Mouse (Mus musculus): ENCODE results near the gene Wnt3. TPM values are rescaled to one million over a fixed set of nuclear protein-coding genes. Genes with fewer than 3 reads are reported as not detected.

Wnt3 gene
- polyA plus RNA-seq, 1 experiment from 2014 or later, result 9.8 TPM

DNA sequence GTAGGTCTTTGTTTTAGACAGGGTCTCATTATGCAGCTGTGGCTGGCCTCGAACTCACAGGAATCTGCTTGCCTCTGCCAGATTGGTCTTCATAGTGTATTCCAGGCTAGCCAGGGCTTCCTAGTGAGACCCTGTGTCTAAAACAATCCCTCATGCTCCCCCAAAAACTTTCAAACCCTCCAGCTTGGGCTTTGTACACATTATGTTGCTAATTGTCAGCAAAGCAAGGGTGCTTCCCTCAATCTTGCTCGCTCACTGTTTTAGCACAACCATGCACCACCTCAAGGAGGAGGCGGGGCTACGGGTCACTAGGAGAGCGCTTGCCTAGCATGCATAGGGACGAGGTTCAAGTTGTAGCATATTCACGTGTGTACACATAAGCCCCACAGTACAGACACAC is 54.9 kb downstream of the Wnt3 start:
- 79% methylated on average over 7 of the region's 7 CpGs for WGBS
- no peak overlapping the region for H3K4me2 ChIP-seq

DNA sequence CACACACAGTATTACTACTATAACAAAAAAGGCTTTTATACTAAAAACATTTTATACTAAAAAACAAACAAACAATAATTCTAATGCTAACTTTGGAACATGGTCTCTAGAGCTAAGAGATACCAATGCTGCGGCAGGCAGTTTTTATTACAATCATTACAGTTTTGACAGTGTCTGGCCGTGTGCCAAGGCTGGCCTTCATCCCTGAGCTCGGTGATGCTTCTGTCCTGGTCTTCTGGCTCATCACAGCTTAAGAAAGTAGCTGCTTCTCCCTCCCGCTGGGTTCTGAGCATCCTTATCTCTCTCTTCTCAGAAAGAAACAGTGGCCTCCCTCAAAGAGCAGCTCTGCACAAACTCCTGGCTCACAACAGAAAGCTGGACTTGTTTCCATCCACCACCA is 56.0 kb downstream of the Wnt3 start:
- ATAC-seq (ENCODE audit: low FRiP score), result no peak
- H3K4me1 ChIP-seq (replicated peaks), result no peaks in the 10 kb centered on the region
- no peaks in the 10 kb centered on the region for H3K9me3 ChIP-seq
- H3K27me3 ChIP-seq, result no peaks in the 10 kb centered on the region
- no peak overlapping the region for H3K27ac ChIP-seq
- no peak overlapping the region for H3K4me2 ChIP-seq
- peaks cover 31% of the 10 kb centered on the region for H3K36me3 ChIP-seq
- no peak overlapping the region for H3K4me3 ChIP-seq
- no peak overlapping the region for H3K9ac ChIP-seq
- 74% methylated on average over 4 of the region's 4 CpGs for WGBS

More for the DNA sequence above, 54.9 kb downstream of the Wnt3 start:
- Histone ChIP-seq H3K36me3 (peaks cover 37% of the 10 kb centered on the region), H3K9me3 (no peaks in the 10 kb centered on the region), H3K4me3 (no peak overlapping the region), H3K27ac (no peak overlapping the region), H3K27me3 (no peaks in the 10 kb centered on the region), H3K9ac (no peak overlapping the region), H3K4me1 (replicated peaks) (no peaks in the 10 kb centered on the region)
- no peak for ATAC-seq (ENCODE audit: low FRiP score)

DNA sequence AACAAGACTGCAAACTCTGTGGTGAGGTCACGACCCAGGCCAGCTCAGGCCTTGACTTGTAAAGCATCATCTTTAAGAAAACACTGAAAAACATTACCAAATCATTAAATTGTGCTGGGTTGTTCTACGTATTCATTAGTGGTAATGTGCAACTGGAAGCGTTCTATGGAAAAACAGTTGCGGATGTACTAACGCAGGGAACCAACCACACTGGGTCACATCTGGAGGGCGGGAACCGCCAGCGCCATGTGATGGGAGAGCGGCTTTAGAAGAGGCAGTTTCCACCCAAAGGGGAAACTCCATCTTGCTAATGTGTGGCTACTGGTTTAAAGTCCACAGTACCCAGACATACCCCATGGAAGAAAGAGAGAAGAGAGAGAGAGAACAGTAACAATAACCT is 56.5 kb downstream of the Wnt3 start:
- WGBS, result 93% methylated on average over 9 of the region's 9 CpGs
- Histone ChIP-seq H3K9me3 (no peaks in the 10 kb centered on the region), H3K27ac (no peak overlapping the region), H3K36me3 (peaks cover 26% of the 10 kb centered on the region), H3K4me2 (no peak overlapping the region), H3K4me1 (replicated peaks) (no peaks in the 10 kb centered on the region), H3K4me3 (no peak overlapping the region), H3K9ac (no peak overlapping the region), H3K27me3 (no peaks in the 10 kb centered on the region)
- no peak for ATAC-seq (ENCODE audit: low FRiP score)

GRCm38 (mm10) chr11:103831766-103832165 is 57.8 kb downstream of the Wnt3 start:
- ATAC-seq (ENCODE audit: low FRiP score), result no peak

GRCm38 (mm10) chr11:103832331-103832730 is 58.4 kb downstream of the Wnt3 start:
- Histone ChIP-seq H3K4me1 (replicated peaks) (no peaks in the 10 kb centered on the region), H3K27me3 (no peaks in the 10 kb centered on the region), H3K9me3 (no peaks in the 10 kb centered on the region), H3K4me2 (no peak overlapping the region), H3K9ac (no peak overlapping the region), H3K27ac (no peak overlapping the region), H3K36me3 (peaks cover 22% of the 10 kb centered on the region), H3K4me3 (no peak overlapping the region)
- 85% methylated on average over 4 of the region's 4 CpGs for WGBS
- ATAC-seq (ENCODE audit: low FRiP score), result no peak

More at GRCm38 (mm10) chr11:103831766-103832165, 57.8 kb downstream of the Wnt3 start:
- no peaks in the 10 kb centered on the region for H3K4me1 ChIP-seq (replicated peaks)
- WGBS, result 84% methylated on average over 3 of the region's 3 CpGs
- H3K4me3 ChIP-seq, result no peak overlapping the region
- peaks cover 25% of the 10 kb centered on the region for H3K36me3 ChIP-seq
- H3K9me3 ChIP-seq, result no peaks in the 10 kb centered on the region
- H3K9ac ChIP-seq, result no peak overlapping the region
- H3K27me3 ChIP-seq, result no peaks in the 10 kb centered on the region
- H3K27ac ChIP-seq, result no peak overlapping the region
- H3K4me2 ChIP-seq, result no peak overlapping the region

DNA sequence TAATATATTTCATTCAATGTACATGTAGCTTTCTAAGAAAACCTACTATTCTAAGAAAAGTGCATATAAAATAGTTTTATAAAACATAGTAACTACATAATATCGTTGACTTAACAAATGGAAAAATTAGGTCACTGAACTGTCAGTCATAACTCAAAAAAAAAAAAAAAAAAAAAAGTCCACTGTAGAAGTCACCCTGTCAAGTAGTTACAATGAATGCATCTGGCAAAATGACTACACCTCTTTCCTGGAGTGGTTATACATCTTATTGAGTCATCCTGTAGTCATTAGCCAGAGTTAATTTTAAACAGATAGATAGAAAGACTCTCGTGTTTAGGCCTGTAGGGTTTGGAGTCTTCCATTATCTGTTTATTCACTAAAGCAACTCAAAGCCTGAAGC is 65.0 kb downstream of the Wnt3 start:
- WGBS, result 76% methylated on average over 2 of the region's 2 CpGs
- H3K4me2 ChIP-seq, result no peak overlapping the region
- H3K4me3 ChIP-seq, result no peak overlapping the region
- H3K4me1 ChIP-seq (replicated peaks), result peaks cover 20% of the 10 kb centered on the region
- no peak overlapping the region for H3K9ac ChIP-seq
- H3K27ac ChIP-seq, result no peak overlapping the region
- no peak for ATAC-seq (ENCODE audit: low FRiP score)
- H3K9me3 ChIP-seq, result no peaks in the 10 kb centered on the region
- H3K36me3 ChIP-seq, result peaks cover 20% of the 10 kb centered on the region
- H3K27me3 ChIP-seq, result no peaks in the 10 kb centered on the region

DNA sequence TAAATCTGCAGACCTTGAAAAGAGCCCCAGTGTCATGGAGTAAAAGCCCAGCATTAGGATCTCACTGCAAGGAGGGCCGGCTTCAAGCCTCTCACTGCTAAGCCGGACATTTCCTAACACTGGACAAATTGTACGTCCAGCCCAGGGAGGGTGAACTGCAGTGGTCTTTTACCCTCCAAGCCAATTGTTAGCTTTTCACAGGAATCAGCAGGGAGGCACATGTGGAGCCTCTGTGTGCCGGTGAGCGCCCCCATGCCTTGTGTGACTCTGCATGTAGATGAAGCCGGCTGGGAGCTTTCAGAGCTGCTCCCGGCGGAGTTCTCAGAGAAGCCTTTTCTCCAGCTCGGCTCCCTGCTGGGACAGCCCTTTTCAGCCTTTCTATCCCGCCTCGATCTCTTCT is 66.9 kb downstream of the Wnt3 start:
- Histone ChIP-seq H3K9ac (peak overlapping the region; percentile 9; the same call in 1 of the 2 replicates), H3K4me3 (no peak overlapping the region)
- 2% methylated on average over 11 of the region's 11 CpGs for WGBS

DNA sequence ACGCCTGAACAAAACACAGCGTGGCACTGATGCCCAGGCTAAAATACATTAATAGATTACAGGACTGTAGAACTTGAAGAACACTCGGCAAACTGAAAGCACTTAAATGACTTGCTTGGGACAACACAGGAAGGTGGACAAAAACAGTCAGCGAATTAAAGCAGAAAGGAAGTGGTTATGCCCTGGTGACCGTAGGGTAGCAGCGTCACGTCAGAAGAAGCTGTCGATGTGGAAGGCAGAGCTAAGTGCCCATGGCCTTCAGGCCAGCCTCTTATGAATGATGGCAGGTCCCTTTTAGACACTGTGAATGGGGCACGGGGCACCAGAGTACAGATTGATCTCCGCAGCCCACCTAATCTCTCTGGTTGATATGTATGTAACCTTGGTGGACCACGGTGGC is 74.3 kb downstream of the Wnt3 start:
- Histone ChIP-seq H3K9ac (no peak overlapping the region), H3K27me3 (no peaks in the 10 kb centered on the region), H3K4me2 (no peak overlapping the region), H3K36me3 (peaks cover 29% of the 10 kb centered on the region), H3K4me3 (no peak overlapping the region), H3K9me3 (no peaks in the 10 kb centered on the region), H3K27ac (no peak overlapping the region), H3K4me1 (replicated peaks) (peaks cover 9% of the 10 kb centered on the region)
- no peak for ATAC-seq (ENCODE audit: low FRiP score)
- 93% methylated on average over 11 of the region's 11 CpGs for WGBS

More for the DNA sequence above, 66.9 kb downstream of the Wnt3 start:
- peaks cover 25% of the 10 kb centered on the region for H3K36me3 ChIP-seq
- peak; percentile 68 for ATAC-seq (ENCODE audit: low FRiP score)
- H3K27ac ChIP-seq, result peak overlapping the region; percentile 70
- H3K4me2 ChIP-seq, result peak overlapping the region; percentile 42
- H3K27me3 ChIP-seq, result no peaks in the 10 kb centered on the region
- no peaks in the 10 kb centered on the region for H3K9me3 ChIP-seq
- H3K4me1 ChIP-seq (replicated peaks), result peaks cover 20% of the 10 kb centered on the region

GRCm38 (mm10) chr11:103852590-103853283 is 78.8 kb downstream of the Wnt3 start:
- peaks cover 21% of the 10 kb centered on the region for H3K36me3 ChIP-seq
- no peak overlapping the region for H3K4me3 ChIP-seq
- no peak overlapping the region for H3K27ac ChIP-seq
- no peak for ATAC-seq (ENCODE audit: low FRiP score)
- no peaks in the 10 kb centered on the region for H3K27me3 ChIP-seq
- peaks cover 21% of the 10 kb centered on the region for H3K4me1 ChIP-seq (replicated peaks)
- 65% methylated on average over 16 of the region's 16 CpGs for WGBS
- no peak overlapping the region for H3K4me2 ChIP-seq
- H3K9ac ChIP-seq, result no peak overlapping the region
- H3K9me3 ChIP-seq, result no peaks in the 10 kb centered on the region

DNA sequence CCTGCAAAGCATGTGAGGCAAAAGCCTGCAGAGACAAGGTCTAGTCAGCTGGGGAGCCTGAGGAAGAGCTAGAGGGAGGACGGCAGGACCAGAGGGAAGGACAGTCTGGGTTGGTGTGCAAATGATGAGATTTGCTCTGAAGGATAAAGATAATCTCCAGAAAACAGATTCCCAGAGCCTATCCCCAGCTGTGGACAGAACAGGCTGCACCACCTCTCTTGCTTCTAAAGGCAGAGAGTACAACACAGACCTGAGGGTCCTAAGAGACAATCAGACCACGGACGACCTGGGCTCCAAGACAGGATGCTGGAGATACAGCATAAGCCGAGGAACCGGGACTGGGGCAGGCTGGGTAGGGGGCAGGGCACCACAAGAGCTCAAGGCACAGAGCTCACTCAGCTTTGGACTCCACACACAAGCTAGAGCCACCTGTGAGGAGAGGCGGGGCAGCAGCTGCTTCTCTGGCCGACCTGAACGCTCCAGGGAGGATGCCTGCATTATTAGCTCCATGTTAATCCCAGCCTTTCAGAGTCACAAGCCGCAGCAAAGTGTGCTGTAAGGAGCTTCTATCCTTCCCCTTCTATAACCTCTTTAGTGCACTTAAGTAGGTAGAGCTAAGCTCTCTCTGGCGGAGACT is 79.5 kb downstream of the Wnt3 start:
- Histone ChIP-seq H3K27me3 (no peaks in the 10 kb centered on the region), H3K4me1 (replicated peaks) (peaks cover 21% of the 10 kb centered on the region), H3K9me3 (no peaks in the 10 kb centered on the region), H3K4me2 (no peak overlapping the region), H3K36me3 (peaks cover 26% of the 10 kb centered on the region), H3K9ac (no peak overlapping the region), H3K4me3 (no peak overlapping the region), H3K27ac (0 out of 2 replicates have a peak overlapping the region, but pooled peaks have one; percentile 12)
- WGBS, result 39% methylated on average over 10 of the region's 10 CpGs
- no peak for ATAC-seq (ENCODE audit: low FRiP score)

DNA sequence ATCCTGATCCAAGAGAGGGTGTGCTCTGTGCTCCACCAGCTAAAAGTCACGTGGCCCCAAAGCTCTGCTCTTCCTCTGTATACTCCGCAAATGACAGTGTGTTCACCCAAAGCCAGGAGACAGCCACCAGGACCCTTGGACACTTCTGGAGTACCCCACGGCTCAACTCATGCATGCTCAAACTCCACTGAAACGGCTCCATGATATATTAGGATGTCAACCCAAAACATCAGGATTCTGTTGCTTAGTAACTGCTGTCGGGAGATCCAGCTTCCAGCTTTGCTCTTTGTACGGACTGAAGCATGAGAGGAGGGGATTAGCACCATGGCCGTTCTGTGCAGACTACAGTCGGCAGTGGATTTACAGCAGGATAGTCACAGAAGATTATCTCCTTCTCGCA is 80.3 kb downstream of the Wnt3 start:
- Histone ChIP-seq H3K4me1 (replicated peaks) (peaks cover 21% of the 10 kb centered on the region), H3K36me3 (peaks cover 23% of the 10 kb centered on the region), H3K27ac (no peak overlapping the region; the same call in 1 of the 2 replicates), H3K27me3 (no peaks in the 10 kb centered on the region), H3K4me3 (no peak overlapping the region), H3K9me3 (no peaks in the 10 kb centered on the region), H3K9ac (no peak overlapping the region), H3K4me2 (no peak overlapping the region)
- ATAC-seq (ENCODE audit: low FRiP score), result no peak
- 33% methylated on average over 9 of the region's 9 CpGs for WGBS

DNA sequence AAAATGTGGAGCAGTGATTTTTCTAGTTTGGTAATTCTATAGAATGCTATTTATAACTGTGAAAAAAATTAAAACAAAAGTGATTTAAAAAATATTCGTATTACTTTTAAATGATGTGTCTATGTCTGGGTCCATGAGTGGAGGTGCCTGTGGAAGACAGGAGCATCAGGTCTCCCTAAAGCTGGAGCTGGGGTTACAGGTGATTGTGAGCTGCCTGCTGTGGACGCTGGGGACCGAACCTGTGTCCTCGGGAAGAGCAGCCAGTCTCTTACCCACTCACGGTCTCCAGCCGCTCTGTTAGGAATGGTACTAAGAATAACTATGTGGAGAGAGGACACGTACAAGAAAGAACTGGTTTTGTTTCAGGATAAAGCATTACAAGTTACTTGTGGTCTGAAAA is 82.7 kb downstream of the Wnt3 start:
- Histone ChIP-seq H3K9me3 (no peaks in the 10 kb centered on the region), H3K4me3 (no peak overlapping the region), H3K27me3 (no peaks in the 10 kb centered on the region), H3K36me3 (peaks cover 41% of the 10 kb centered on the region), H3K4me1 (replicated peaks) (peaks cover 21% of the 10 kb centered on the region), H3K9ac (no peak overlapping the region), H3K4me2 (no peak overlapping the region), H3K27ac (no peak overlapping the region)
- no peak for ATAC-seq (ENCODE audit: low FRiP score)
- WGBS, result 93% methylated on average over 7 of the region's 7 CpGs

GRCm38 (mm10) chr11:103858760-103859159 is 84.8 kb downstream of the Wnt3 start:
- no peak for ATAC-seq (ENCODE audit: low FRiP score)
- Histone ChIP-seq H3K4me3 (no peak overlapping the region), H3K4me2 (no peak overlapping the region), H3K36me3 (peaks cover 53% of the 10 kb centered on the region), H3K9ac (no peak overlapping the region), H3K4me1 (replicated peaks) (peaks cover 7% of the 10 kb centered on the region), H3K9me3 (no peaks in the 10 kb centered on the region), H3K27ac (no peak overlapping the region), H3K27me3 (no peaks in the 10 kb centered on the region)
- 79% methylated on average over 5 of the region's 5 CpGs for WGBS
